Mouse (Mus musculus) liver, adult 2 months (tissue): ENCODE results near the gene Chmp3. TPM values are rescaled to one million over a fixed set of nuclear protein-coding genes. Genes with fewer than 3 reads are reported as not detected.

Source experiments
- DNase-seq: peaks from one replicate; pipeline ENCODE4 v3.0.0-alpha.2; 2011; ENCODE audit warnings: low read depth, low spot score; ENCODE audit errors: extremely low read depth
- H3K27ac ChIP-seq: fragments of 200-500 bp; replicated peaks from 2 replicates; pipeline ENCODE4 v1.5.1; 2012; ENCODE audit warnings: low read depth, mild to moderate bottlenecking, control low read depth, inconsistent platforms, low read length; ENCODE audit not compliant: insufficient read depth
- H3K27me3 ChIP-seq: fragments of 200-500 bp; 2 replicates; pipeline ENCODE4 v1.6.1; 2012; ENCODE audit warnings: mild to moderate bottlenecking, moderate library complexity, low read length, inconsistent platforms; ENCODE audit not compliant: control insufficient read depth, insufficient read depth
- H3K36me3 ChIP-seq: fragments of 200-500 bp; 2 replicates; pipeline ENCODE4 v1.6.1; 2012; ENCODE audit warnings: low read length, inconsistent platforms; ENCODE audit not compliant: control insufficient read depth, insufficient read depth
- H3K4me1 ChIP-seq: fragments of 200-500 bp; 2 replicates; pipeline ENCODE4 v1.6.1; 2011; ENCODE audit warnings: low read length; ENCODE audit not compliant: control insufficient read depth, insufficient read depth
- H3K4me3 ChIP-seq: fragments of 200-500 bp; 2 replicates; pipeline ENCODE4 v1.5.1; 2011; ENCODE audit warnings: low read depth, mild to moderate bottlenecking, control low read depth, low read length, moderate library complexity; ENCODE audit not compliant: insufficient read depth
- H3K79me2 ChIP-seq: fragments of 200-500 bp; 2 replicates; pipeline ENCODE4 v1.6.1; 2012; ENCODE audit warnings: inconsistent platforms, mild to moderate bottlenecking, low read length, moderate library complexity; ENCODE audit not compliant: control insufficient read depth, insufficient read depth
- H3K9ac ChIP-seq: fragments of 200-500 bp; 2 replicates; pipeline ENCODE4 v1.6.1; 2012; ENCODE audit warnings: low read depth, mild to moderate bottlenecking, control low read depth, inconsistent platforms, low read length
- CTCF ChIP-seq: fragments of 200-500 bp; IDR thresholded peaks from 2 replicates; pipeline ENCODE4 v1.5.1; 2011; ENCODE audit warnings: low read depth, low read length, control low read depth
- POLR2A ChIP-seq: fragments of 200-500 bp; IDR thresholded peaks from 2 replicates; pipeline ENCODE4 v1.6.1; 2011; ENCODE audit warnings: low read length, control low read depth; ENCODE audit not compliant: insufficient read depth; ENCODE audit errors: extremely low read depth
- WGBS: fragments of 180-500 bp; shearing (Covaris S2); methylation state at CpG from one replicate; pipeline ENCODE4 v1.1.7; 2018; 5-methylcytosine and 5-hydroxymethylcytosine counted together
- polyA plus RNA-seq: library from polyadenylated mRNA; depleted of rRNA; stranded (reverse); fragments of >200 nt; gene quantifications from 2 replicates; pipeline ENCODE4 v1.2.3, GENCODE M21; 2012
- total RNA-seq: library from RNA; depleted of rRNA; stranded (reverse); fragments of >200 nt; gene quantifications from 2 replicates; pipeline ENCODE4 v1.2.3, GENCODE M21; 2014

Gene Chmp3
- total and polyA plus RNA-seq, 2 experiments: 22.9 to 49.6 TPM

- Histone ChIP-seq H3K4me1 (no peaks in the 10 kb centered on the region), H3K4me3 (no peak overlapping the region), H3K9ac (no peak overlapping the region), H3K27ac (no peak overlapping the region), H3K27me3 (no peaks in the 10 kb centered on the region), H3K79me2 (no peaks in the 10 kb centered on the region), H3K36me3 (peaks cover 60% of the 10 kb centered on the region)
- TF ChIP-seq POLR2A (no peak), CTCF (no peak)
- no peak for DNase-seq
These were observed 65.4 kb downstream of the Chmp3 start for GRCm38 (mm10) chr6:71608994-71609393.

- no peaks in the 10 kb centered on the region for H3K4me1 ChIP-seq
- H3K27me3 ChIP-seq: no peaks in the 10 kb centered on the region
- no peaks in the 10 kb centered on the region for H3K79me2 ChIP-seq
- TF ChIP-seq CTCF: no peak
- TF ChIP-seq POLR2A: no peak
- no peak for DNase-seq
- 82% methylated on average over 7 of the region's 7 CpGs for WGBS
- H3K27ac ChIP-seq: no peak overlapping the region
- peaks cover 59% of the 10 kb centered on the region for H3K36me3 ChIP-seq
- no peak overlapping the region for H3K4me3 ChIP-seq
- H3K9ac ChIP-seq: no peak overlapping the region
These were observed 66.4 kb downstream of the Chmp3 start for GRCm38 (mm10) chr6:71609968-71610367.

- no peaks in the 10 kb centered on the region for H3K27me3 ChIP-seq
- H3K79me2 ChIP-seq: no peaks in the 10 kb centered on the region; the same call in 1 of the 2 replicates
- H3K36me3 ChIP-seq: peaks cover 64% of the 10 kb centered on the region
- H3K4me3 ChIP-seq: no peak overlapping the region
- TF ChIP-seq POLR2A (no peak), CTCF (no peak)
- no peak overlapping the region for H3K27ac ChIP-seq
- DNase-seq: no peak
- no peak overlapping the region for H3K9ac ChIP-seq
- no peaks in the 10 kb centered on the region for H3K4me1 ChIP-seq
These were observed 69.6 kb downstream of the Chmp3 start for GRCm38 (mm10) chr6:71613225-71613624.

GRCm38 (mm10) chr6:71616959-71617358 is 73.4 kb downstream of the Chmp3 start:
- no peaks in the 10 kb centered on the region for H3K4me1 ChIP-seq
- H3K79me2 ChIP-seq: no peaks in the 10 kb centered on the region; the same call in 1 of the 2 replicates
- H3K4me3 ChIP-seq: no peak overlapping the region
- TF ChIP-seq POLR2A: no peak
- no peak for TF ChIP-seq CTCF
- no peak overlapping the region for H3K27ac ChIP-seq
- peaks cover 60% of the 10 kb centered on the region for H3K36me3 ChIP-seq
- H3K27me3 ChIP-seq: no peaks in the 10 kb centered on the region
- no peak for DNase-seq
- 76% methylated on average over 5 of the region's 5 CpGs for WGBS
- H3K9ac ChIP-seq: no peak overlapping the region

GRCm38 (mm10) chr6:71621551-71621950 is 78.0 kb downstream of the Chmp3 start:
- H3K36me3 ChIP-seq: peaks cover 61% of the 10 kb centered on the region

GRCm38 (mm10) chr6:71621981-71622380 is 78.4 kb downstream of the Chmp3 start:
- no peak overlapping the region for H3K4me3 ChIP-seq
- H3K4me1 ChIP-seq: peaks cover 3% of the 10 kb centered on the region; the same call in 1 of the 2 replicates
- TF ChIP-seq POLR2A: no peak
- DNase-seq: peak; percentile 27
- no peak overlapping the region for H3K9ac ChIP-seq
- WGBS: 48% methylated on average over 5 of the region's 5 CpGs
- H3K36me3 ChIP-seq: peaks cover 58% of the 10 kb centered on the region
- H3K79me2 ChIP-seq: no peaks in the 10 kb centered on the region
- no peak overlapping the region for H3K27ac ChIP-seq
- H3K27me3 ChIP-seq: no peaks in the 10 kb centered on the region

More at GRCm38 (mm10) chr6:71621551-71621950, 78.0 kb downstream of the Chmp3 start:
- TF ChIP-seq POLR2A: no peak
- TF ChIP-seq CTCF: no peak
- Histone ChIP-seq H3K79me2 (no peaks in the 10 kb centered on the region), H3K27ac (no peak overlapping the region), H3K4me3 (no peak overlapping the region), H3K4me1 (no peaks in the 10 kb centered on the region; the same call in 1 of the 2 replicates), H3K27me3 (no peaks in the 10 kb centered on the region), H3K9ac (no peak overlapping the region)
- no peak for DNase-seq
- WGBS: 79% methylated on average over 5 of the region's 5 CpGs
